Mouse (Mus musculus) erythroblast, embryonic 14.5 days (primary cell): ENCODE results near the gene Prr12.

Experiments
- GATA1 ChIP-seq: IDR thresholded peaks from 2 replicates; pipeline ENCODE4 v1.6.1; 2012; ENCODE audit warnings: low read length, inconsistent platforms, mixed read lengths
- TAL1 ChIP-seq: IDR thresholded peaks from 3 replicates; pipeline ENCODE4 v1.6.1; 2012; ENCODE audit warnings: low read length, inconsistent platforms, mixed read lengths

GRCm38 (mm10) chr7:45048001-45048890 lies 4.4 kb downstream of the Prr12 start:
- TF ChIP-seq GATA1 (no peak), TAL1 (no peak)
